Mouse (Mus musculus) urinary bladder, postnatal 36 days (tissue): ENCODE data around the gene Tnrc18.
A peak's percentile ranks its signal among the peaks of the same experiment; 100 is the strongest.

Experiments
- DNase-seq, 2 experiments: peaks; one replicate each; pipeline ENCODE4 v3.0.0; 2022; ENCODE audit warnings: low spot score in 2 of 2, mixed read lengths in 1 of 2

Tnrc18 gene

GRCm38 (mm10) chr5:142822286-142823095 lies 5.0 kb upstream of the Tnrc18 start:
- peak in 1 of 2 experiments; percentile 41 for DNase-seq

GRCm38 (mm10) chr5:142821974-142822285 lies 4.5 kb upstream of the Tnrc18 start:
- peak in 1 of 2 experiments; percentile 38 for DNase-seq

GRCm38 (mm10) chr5:142821266-142821973 lies 4.0 kb upstream of the Tnrc18 start:
- peak; percentile 89 to 92 for DNase-seq

GRCm38 (mm10) chr5:142820276-142821265 lies 3.1 kb upstream of the Tnrc18 start:
- DNase-seq, result peak; percentile 71 to 77

- DNase-seq, result peak in 1 of 2 experiments; percentile 45
Measured at GRCm38 (mm10) chr5:142819385-142820275, 2.2 kb upstream of the Tnrc18 start.

GRCm38 (mm10) chr5:142818435-142819360 lies 1.2 kb upstream of the Tnrc18 start:
- peak; percentile 59 to 77 for DNase-seq

- DNase-seq, result peak; percentile 65 to 69
Measured at GRCm38 (mm10) chr5:142816811-142817523, 495 bp downstream of the Tnrc18 start.

- peak; percentile 46 to 55 for DNase-seq
Measured at GRCm38 (mm10) chr5:142816031-142816810, 1.2 kb downstream of the Tnrc18 start.

- DNase-seq, result peak in 1 of 2 experiments; percentile 32
Measured at GRCm38 (mm10) chr5:142815421-142816001, 2.0 kb downstream of the Tnrc18 start.

- peak; percentile 38 to 45 for DNase-seq
Measured at GRCm38 (mm10) chr5:142814711-142815420, 2.6 kb downstream of the Tnrc18 start.

GRCm38 (mm10) chr5:142814161-142814651 lies 3.3 kb downstream of the Tnrc18 start:
- DNase-seq, result peak in 1 of 2 experiments; percentile 49

GRCm38 (mm10) chr5:142813722-142814111 lies 3.7 kb downstream of the Tnrc18 start:
- no peak for DNase-seq

- no peak for DNase-seq
Measured at GRCm38 (mm10) chr5:142812976-142813721, 4.3 kb downstream of the Tnrc18 start.

- DNase-seq, result no peak
Measured at GRCm38 (mm10) chr5:142812621-142812975, 4.9 kb downstream of the Tnrc18 start.

- DNase-seq, result no peak
Measured at GRCm38 (mm10) chr5:142811870-142812443, 5.5 kb downstream of the Tnrc18 start.
